Mouse (Mus musculus): ENCODE data around the gene Dnah8. TPM values are rescaled to one million over a fixed set of nuclear protein-coding genes. Genes with fewer than 3 reads are reported as not detected.

The Dnah8 gene
- polyA plus RNA-seq, 1 experiment = 10.7 TPM

- no peak overlapping the region for H3K4me3 ChIP-seq (ENCODE audit: low read depth, low read length)
- no peak overlapping the region for H3K27ac ChIP-seq (ENCODE audit: insufficient read depth, low read depth, low read length)
- H3K4me1 ChIP-seq (ENCODE audit: control insufficient read depth, insufficient read depth, insufficient read length, low read length) = no peaks in the 10 kb centered on the region
- peaks cover 5% of the 10 kb centered on the region for H3K36me3 ChIP-seq (ENCODE audit: control insufficient read depth, insufficient read depth, low read length)
- no peaks in the 10 kb centered on the region for H3K27me3 ChIP-seq (ENCODE audit: control insufficient read depth, insufficient read depth, low read length)
- WGBS = 86% methylated on average over 15 of the region's 15 CpGs
- TF ChIP-seq CTCF (IDR thresholded peaks at IDR 0.05; ENCODE audit: extremely low read depth, insufficient read length, insufficient replicate concordance, low read depth, low read length) = no peak
- no peak for TF ChIP-seq POLR2A (IDR thresholded peaks at IDR 0.05; ENCODE audit: low read depth, low read length)
Observed at GRCm38 (mm10) chr17:30808866-30809660, 184.9 kb downstream of the Dnah8 start.

GRCm38 (mm10) chr17:30809926-30810660, 185.9 kb downstream of the Dnah8 start:
- no peak for TF ChIP-seq CTCF (IDR thresholded peaks at IDR 0.05; ENCODE audit: extremely low read depth, insufficient read length, insufficient replicate concordance, low read depth, low read length)
- no peak for TF ChIP-seq POLR2A (IDR thresholded peaks at IDR 0.05; ENCODE audit: low read depth, low read length)
- Histone ChIP-seq H3K4me3 (ENCODE audit: low read depth, low read length) (no peak overlapping the region), H3K4me1 (ENCODE audit: control insufficient read depth, insufficient read depth, insufficient read length, low read length) (no peaks in the 10 kb centered on the region), H3K36me3 (ENCODE audit: control insufficient read depth, insufficient read depth, low read length) (peaks cover 5% of the 10 kb centered on the region), H3K27ac (ENCODE audit: insufficient read depth, low read depth, low read length) (no peak overlapping the region), H3K27me3 (ENCODE audit: control insufficient read depth, insufficient read depth, low read length) (no peaks in the 10 kb centered on the region)
- 72% methylated on average over 16 of the region's 16 CpGs for WGBS

- WGBS = 97% methylated on average over 5 of the region's 5 CpGs
- H3K27me3 ChIP-seq (ENCODE audit: control insufficient read depth, insufficient read depth, low read length) = no peaks in the 10 kb centered on the region
- TF ChIP-seq CTCF (IDR thresholded peaks at IDR 0.05; ENCODE audit: extremely low read depth, insufficient read length, insufficient replicate concordance, low read depth, low read length) (no peak), POLR2A (IDR thresholded peaks at IDR 0.05; ENCODE audit: low read depth, low read length) (no peak)
Observed at GRCm38 (mm10) chr17:30818543-30818942, 194.4 kb downstream of the Dnah8 start.

GRCm38 (mm10) chr17:30819134-30819533, 195.0 kb downstream of the Dnah8 start:
- WGBS = 93% methylated on average over 8 of the region's 8 CpGs
- H3K4me1 ChIP-seq (ENCODE audit: control insufficient read depth, insufficient read depth, insufficient read length, low read length) = no peaks in the 10 kb centered on the region
- TF ChIP-seq POLR2A (IDR thresholded peaks at IDR 0.05; ENCODE audit: low read depth, low read length) (no peak), CTCF (IDR thresholded peaks at IDR 0.05; ENCODE audit: extremely low read depth, insufficient read length, insufficient replicate concordance, low read depth, low read length) (no peak)
- no peaks in the 10 kb centered on the region; the same call in 1 of the 2 replicates for H3K36me3 ChIP-seq (ENCODE audit: control insufficient read depth, insufficient read depth, low read length)
- H3K4me3 ChIP-seq (ENCODE audit: low read depth, low read length) = no peak overlapping the region
- H3K27ac ChIP-seq (ENCODE audit: insufficient read depth, low read depth, low read length) = no peak overlapping the region
- no peaks in the 10 kb centered on the region for H3K27me3 ChIP-seq (ENCODE audit: control insufficient read depth, insufficient read depth, low read length)

More at GRCm38 (mm10) chr17:30818543-30818942, 194.4 kb downstream of the Dnah8 start:
- Histone ChIP-seq H3K36me3 (ENCODE audit: control insufficient read depth, insufficient read depth, low read length) (no peaks in the 10 kb centered on the region; the same call in 1 of the 2 replicates), H3K27ac (ENCODE audit: insufficient read depth, low read depth, low read length) (no peak overlapping the region), H3K4me1 (ENCODE audit: control insufficient read depth, insufficient read depth, insufficient read length, low read length) (no peaks in the 10 kb centered on the region), H3K4me3 (ENCODE audit: low read depth, low read length) (no peak overlapping the region)

- H3K27me3 ChIP-seq (ENCODE audit: control insufficient read depth, insufficient read depth, low read length) = no peaks in the 10 kb centered on the region
- WGBS = 46% methylated on average over 6 of the region's 6 CpGs
- TF ChIP-seq POLR2A (IDR thresholded peaks at IDR 0.05; ENCODE audit: low read depth, low read length) (no peak), CTCF (IDR thresholded peaks at IDR 0.05; ENCODE audit: extremely low read depth, insufficient read length, insufficient replicate concordance, low read depth, low read length) (no peak)
- no peak overlapping the region for H3K4me3 ChIP-seq (ENCODE audit: low read depth, low read length)
- no peaks in the 10 kb centered on the region; the same call in 1 of the 2 replicates for H3K36me3 ChIP-seq (ENCODE audit: control insufficient read depth, insufficient read depth, low read length)
- H3K27ac ChIP-seq (ENCODE audit: insufficient read depth, low read depth, low read length) = no peak overlapping the region
- no peaks in the 10 kb centered on the region for H3K4me1 ChIP-seq (ENCODE audit: control insufficient read depth, insufficient read depth, insufficient read length, low read length)
Observed at GRCm38 (mm10) chr17:30821115-30821514, 197.0 kb downstream of the Dnah8 start.

GRCm38 (mm10) chr17:30824473-30824872, 200.3 kb downstream of the Dnah8 start:
- Histone ChIP-seq H3K27me3 (ENCODE audit: control insufficient read depth, insufficient read depth, low read length) (no peaks in the 10 kb centered on the region), H3K27ac (ENCODE audit: insufficient read depth, low read depth, low read length) (no peak overlapping the region), H3K4me1 (ENCODE audit: control insufficient read depth, insufficient read depth, insufficient read length, low read length) (no peaks in the 10 kb centered on the region), H3K36me3 (ENCODE audit: control insufficient read depth, insufficient read depth, low read length) (no peaks in the 10 kb centered on the region), H3K4me3 (ENCODE audit: low read depth, low read length) (no peak overlapping the region)
- 91% methylated on average over 7 of the region's 7 CpGs for WGBS
- no peak for TF ChIP-seq CTCF (IDR thresholded peaks at IDR 0.05; ENCODE audit: extremely low read depth, insufficient read length, insufficient replicate concordance, low read depth, low read length)
- TF ChIP-seq POLR2A (IDR thresholded peaks at IDR 0.05; ENCODE audit: low read depth, low read length) = no peak

- no peak overlapping the region for H3K4me3 ChIP-seq (ENCODE audit: low read depth, low read length)
- H3K27ac ChIP-seq (ENCODE audit: insufficient read depth, low read depth, low read length) = no peak overlapping the region
- TF ChIP-seq CTCF (IDR thresholded peaks at IDR 0.05; ENCODE audit: extremely low read depth, insufficient read length, insufficient replicate concordance, low read depth, low read length) (no peak), POLR2A (IDR thresholded peaks at IDR 0.05; ENCODE audit: low read depth, low read length) (no peak)
- 73% methylated on average over 11 of the region's 11 CpGs for WGBS
- no peaks in the 10 kb centered on the region for H3K27me3 ChIP-seq (ENCODE audit: control insufficient read depth, insufficient read depth, low read length)
- no peaks in the 10 kb centered on the region; the same call in 1 of the 2 replicates for H3K36me3 ChIP-seq (ENCODE audit: control insufficient read depth, insufficient read depth, low read length)
- no peaks in the 10 kb centered on the region for H3K4me1 ChIP-seq (ENCODE audit: control insufficient read depth, insufficient read depth, insufficient read length, low read length)
Observed at GRCm38 (mm10) chr17:30825731-30826304, 201.7 kb downstream of the Dnah8 start.
